Mouse (Mus musculus) stomach, embryonic 16.5 days (tissue): ENCODE measurements around the gene Zmym4. TPM values are rescaled to one million over a fixed set of nuclear protein-coding genes. Genes with fewer than 3 reads are reported as not detected.
"Not testable (repeated sequence)": the region's sequence is repeated elsewhere in the genome, so short reads cannot be mapped to it uniquely, and the experiment has no call there.

Source experiments
- ATAC-seq: fragments of 200-750 bp; cut with Nextera tagmentation; 2 replicates; pipeline ENCODE4 v1.8.0; 2017; ENCODE audit warnings: moderate number of reproducible peaks, moderate TSS enrichment; ENCODE audit not compliant: insufficient read depth, low FRiP score
- H3K27ac ChIP-seq: fragments of 300-500 bp; sonication (generic); 2 replicates; pipeline ENCODE4 v1.5.1; 2014; ENCODE audit warnings: low read length
- H3K27me3 ChIP-seq: fragments of 300-500 bp; sonication (generic); 2 replicates; pipeline ENCODE4 v1.6.1; 2014; ENCODE audit warnings: low read length, control low read depth, mixed read lengths; ENCODE audit not compliant: control insufficient read depth, insufficient read depth
- H3K36me3 ChIP-seq: fragments of 300-500 bp; sonication (generic); 2 replicates; pipeline ENCODE4 v1.6.1; 2014; ENCODE audit warnings: low read length; ENCODE audit not compliant: control insufficient read depth, insufficient read depth
- H3K4me1 ChIP-seq: fragments of 300-500 bp; sonication (generic); 2 replicates; pipeline ENCODE4 v1.6.1; 2014; ENCODE audit warnings: low read length, control low read depth, mixed read lengths; ENCODE audit not compliant: control insufficient read depth, insufficient read depth
- H3K4me2 ChIP-seq: fragments of 300-500 bp; sonication (generic); 2 replicates; pipeline ENCODE4 v1.6.1; 2014; ENCODE audit warnings: low read depth, low read length, mixed read lengths
- H3K4me3 ChIP-seq: fragments of 300-500 bp; sonication (generic); replicated peaks from 2 replicates; pipeline ENCODE4 v1.5.1; 2014; ENCODE audit warnings: mild to moderate bottlenecking, low read length
- H3K9ac ChIP-seq: fragments of 300-500 bp; sonication (generic); 2 replicates; pipeline ENCODE4 v1.6.1; 2014; ENCODE audit warnings: low read length
- H3K9me3 ChIP-seq: fragments of 300-500 bp; sonication (generic); replicated peaks from 2 replicates; pipeline ENCODE4 v1.6.1; 2016; ENCODE audit warnings: low read length, control low read depth; ENCODE audit not compliant: control insufficient read depth
- WGBS: fragments of 180-500 bp; shearing (Covaris S2); extraction: QIAGEN DNeasy Blood & Tissue Kit; methylation state at CpG from one replicate; pipeline ENCODE4 v1.1.7; 2014; 5-methylcytosine and 5-hydroxymethylcytosine counted together
- polyA plus RNA-seq: library from polyadenylated mRNA; unstranded; fragments of >200 nt; fragmentation: Nextera tagmentation; extraction: Ambion mirVana; gene quantifications from 2 replicates; pipeline ENCODE4 v1.2.1, GENCODE M21; 2015

Gene Zmym4
- polyA plus RNA-seq, 1 experiment from 2014 or later: 16.6 TPM

- H3K4me2 ChIP-seq: no peak overlapping the region
- H3K27ac ChIP-seq: no peak overlapping the region
- no peaks in the 10 kb centered on the region for H3K9me3 ChIP-seq
- no peaks in the 10 kb centered on the region for H3K36me3 ChIP-seq
- no peaks in the 10 kb centered on the region for H3K4me1 ChIP-seq
- H3K4me3 ChIP-seq: no peak overlapping the region
- no peaks in the 10 kb centered on the region for H3K27me3 ChIP-seq
- no peak for ATAC-seq
- H3K9ac ChIP-seq: no peak overlapping the region
These were observed 22.6 kb upstream of the Zmym4 start for GRCm38 (mm10) chr4:126990553-126990952.

DNA sequence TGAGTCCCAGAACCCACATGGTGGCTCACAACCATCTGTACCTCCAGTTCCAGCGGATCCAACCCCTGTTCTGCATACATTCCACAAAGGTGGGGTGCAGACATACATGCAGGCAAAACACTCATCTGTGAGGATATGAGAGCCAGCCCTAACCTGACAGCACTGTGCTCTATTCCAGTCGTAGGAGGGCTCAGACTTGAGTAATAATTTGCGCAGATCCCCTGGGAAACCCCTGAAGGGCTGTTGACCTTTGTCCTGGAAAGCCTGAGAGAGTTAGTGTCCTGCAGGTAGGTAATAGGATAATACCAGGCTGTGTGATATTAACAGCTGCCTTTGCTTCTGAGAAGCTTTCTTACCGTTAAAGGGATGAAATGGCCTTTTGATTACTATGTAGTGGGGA lies 20.6 kb upstream of the Zmym4 start:
- no peak overlapping the region for H3K4me2 ChIP-seq
- H3K27ac ChIP-seq: no peak overlapping the region
- no peak overlapping the region for H3K9ac ChIP-seq
- no peak for ATAC-seq
- no peak overlapping the region for H3K4me3 ChIP-seq
- H3K36me3 ChIP-seq: no peaks in the 10 kb centered on the region
- no peaks in the 10 kb centered on the region for H3K9me3 ChIP-seq
- H3K27me3 ChIP-seq: no peaks in the 10 kb centered on the region
- WGBS: 76% methylated on average over 4 of the region's 4 CpGs
- H3K4me1 ChIP-seq: no peaks in the 10 kb centered on the region

DNA sequence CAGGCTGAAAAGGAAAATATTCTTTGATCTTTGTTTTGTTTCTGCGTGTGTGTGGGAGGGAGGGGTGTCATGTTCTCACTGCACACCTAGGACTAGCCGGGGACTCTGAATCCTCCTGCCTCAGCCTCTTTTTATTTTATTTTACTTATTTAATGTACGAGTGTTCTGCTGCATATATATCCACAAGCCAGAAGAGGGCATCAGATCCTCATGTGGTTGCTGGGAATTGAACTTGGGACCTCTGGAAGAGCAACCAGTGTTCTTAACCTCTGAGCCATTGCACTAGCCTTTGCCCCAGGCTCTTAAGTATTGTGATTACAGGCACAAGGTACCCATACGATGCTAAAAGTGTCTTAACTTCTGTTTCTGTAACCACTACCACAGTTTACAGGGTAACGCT lies 18.8 kb upstream of the Zmym4 start:
- no peaks in the 10 kb centered on the region for H3K4me1 ChIP-seq
- H3K4me2 ChIP-seq: no peak overlapping the region
- no peak overlapping the region for H3K27ac ChIP-seq
- WGBS: 81% methylated on average over 5 of the region's 5 CpGs
- no peak overlapping the region for H3K9ac ChIP-seq
- no peak for ATAC-seq
- no peaks in the 10 kb centered on the region for H3K9me3 ChIP-seq
- no peaks in the 10 kb centered on the region for H3K27me3 ChIP-seq
- H3K36me3 ChIP-seq: no peaks in the 10 kb centered on the region
- no peak overlapping the region for H3K4me3 ChIP-seq

GRCm38 (mm10) chr4:126983736-126984525 lies 16.0 kb upstream of the Zmym4 start:
- not testable (repeated sequence) for H3K9me3 ChIP-seq, H3K27me3 ChIP-seq, H3K4me3 ChIP-seq, ATAC-seq, H3K27ac ChIP-seq, H3K36me3 ChIP-seq, H3K4me2 ChIP-seq, H3K4me1 ChIP-seq, H3K9ac ChIP-seq
- 87% methylated on average over 10 of the region's 13 CpGs for WGBS

DNA sequence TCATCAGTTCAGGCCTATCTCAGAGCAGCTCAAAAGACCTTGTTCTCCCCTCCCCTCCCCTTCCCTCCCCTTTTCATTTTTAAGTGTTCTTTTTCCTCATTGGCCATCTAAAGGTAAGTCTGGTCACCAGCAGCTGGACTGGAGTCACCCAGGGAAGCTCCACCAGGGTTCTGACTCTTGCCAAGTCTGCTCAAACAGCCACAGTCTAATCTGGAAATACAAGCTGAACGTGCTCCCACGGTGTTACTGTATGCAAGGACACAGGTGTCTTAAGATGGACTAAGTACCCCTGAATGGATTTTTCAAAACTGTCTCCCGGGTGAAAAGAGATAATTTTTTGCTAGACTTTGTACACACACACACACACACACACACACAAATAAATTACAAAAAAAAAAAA lies 15.4 kb upstream of the Zmym4 start:
- Histone ChIP-seq H3K9ac (no peak overlapping the region), H3K4me1 (no peaks in the 10 kb centered on the region), H3K36me3 (no peaks in the 10 kb centered on the region), H3K4me3 (no peak overlapping the region), H3K4me2 (no peak overlapping the region), H3K27ac (no peak overlapping the region), H3K27me3 (no peaks in the 10 kb centered on the region), H3K9me3 (no peaks in the 10 kb centered on the region)
- 64% methylated on average over 3 of the region's 3 CpGs for WGBS
- ATAC-seq: no peak

GRCm38 (mm10) chr4:126978706-126979105 lies 10.8 kb upstream of the Zmym4 start:
- Histone ChIP-seq H3K27ac (no peak overlapping the region), H3K4me1 (no peaks in the 10 kb centered on the region), H3K9ac (no peak overlapping the region), H3K4me3 (no peak overlapping the region), H3K27me3 (no peaks in the 10 kb centered on the region), H3K4me2 (no peak overlapping the region), H3K9me3 (no peaks in the 10 kb centered on the region), H3K36me3 (no peaks in the 10 kb centered on the region)
- WGBS: 78% methylated on average over 3 of the region's 3 CpGs
- ATAC-seq: no peak

- Histone ChIP-seq H3K9me3 (no peaks in the 10 kb centered on the region), H3K36me3 (no peaks in the 10 kb centered on the region), H3K4me3 (no peak overlapping the region), H3K27ac (no peak overlapping the region), H3K9ac (no peak overlapping the region), H3K4me2 (no peak overlapping the region), H3K4me1 (no peaks in the 10 kb centered on the region), H3K27me3 (no peaks in the 10 kb centered on the region)
- ATAC-seq: no peak
These were observed 9.5 kb upstream of the Zmym4 start for GRCm38 (mm10) chr4:126977467-126977866.

GRCm38 (mm10) chr4:126967241-126967863 lies 583 bp downstream of the Zmym4 start:
- Histone ChIP-seq H3K4me2 (peak overlapping the region; percentile 54), H3K27me3 (no peaks in the 10 kb centered on the region), H3K27ac (peak overlapping the region; percentile 95), H3K9me3 (no peaks in the 10 kb centered on the region), H3K9ac (peak overlapping the region; percentile 100), H3K4me1 (peaks cover 4% of the 10 kb centered on the region; the same call in 1 of the 2 replicates), H3K36me3 (no peaks in the 10 kb centered on the region), H3K4me3 (peak overlapping the region; percentile 96)
- ATAC-seq: peak; percentile 27; the same call in 1 of the 2 replicates
- WGBS: 1% methylated on average over 28 of the region's 53 CpGs

- no peaks in the 10 kb centered on the region for H3K36me3 ChIP-seq
- H3K9me3 ChIP-seq: no peaks in the 10 kb centered on the region
- no peak overlapping the region for H3K4me3 ChIP-seq
- H3K27me3 ChIP-seq: no peaks in the 10 kb centered on the region
- ATAC-seq: peak; percentile 72; the same call in 1 of the 2 replicates
- no peaks in the 10 kb centered on the region; the same call in 1 of the 2 replicates for H3K4me1 ChIP-seq
- H3K27ac ChIP-seq: no peak overlapping the region
- H3K9ac ChIP-seq: no peak overlapping the region
- H3K4me2 ChIP-seq: no peak overlapping the region
These were observed 9.3 kb downstream of the Zmym4 start for GRCm38 (mm10) chr4:126958682-126959081.
